Mouse (Mus musculus): ENCODE measurements around the gene Nhlrc3. TPM values are rescaled to one million over a fixed set of nuclear protein-coding genes. Genes with fewer than 3 reads are reported as not detected.

Gene Nhlrc3
- polyA plus RNA-seq (2016; fragmentation: Nextera tagmentation; extraction: Ambion mirVana), result 13.3 and 13.8 TPM in 2 replicates

DNA sequence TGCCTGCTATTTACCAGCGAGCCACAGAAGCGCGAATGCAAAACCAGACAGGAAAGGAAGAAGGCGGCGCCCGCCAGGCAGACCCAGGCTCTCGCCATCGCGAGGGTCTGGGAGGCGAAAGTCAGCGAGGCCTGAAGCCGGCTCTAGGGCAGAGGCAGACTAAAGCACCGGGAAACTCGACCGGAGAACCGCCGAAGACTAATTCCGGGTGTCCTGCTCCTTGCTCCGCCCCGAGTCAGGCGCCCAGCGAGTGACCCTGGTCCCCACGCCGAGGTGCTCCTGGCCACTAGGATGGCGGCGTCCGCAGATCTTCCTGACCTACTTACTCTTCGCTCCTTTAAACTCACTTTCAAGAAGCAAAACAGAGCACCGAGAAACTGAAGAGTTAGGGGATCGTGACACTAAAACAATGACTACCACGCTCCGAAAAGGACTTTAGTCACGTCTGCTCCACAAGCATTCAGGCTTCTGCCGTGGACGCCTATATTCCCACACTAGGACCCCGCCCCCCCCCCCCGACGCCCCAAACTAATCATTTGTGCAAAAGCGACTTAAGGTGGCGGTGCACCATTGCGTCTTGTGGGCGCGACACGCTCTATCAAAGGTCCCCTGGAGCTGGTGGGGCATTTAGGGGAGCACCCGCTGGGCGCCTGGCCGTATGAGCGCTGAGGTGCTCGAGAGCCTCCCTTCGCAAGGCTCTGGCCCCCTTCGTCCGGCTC is at the start of gene Nhlrc3, which contains the start of gene Proser1:
TSS of gene Nhlrc3 (minus strand) at position 287 of the 719 bp plus-strand sequence.
TSS of gene Proser1 (plus strand) at position 621 of the 719 bp plus-strand sequence.
- H3K4me3 ChIP-seq (replicated peaks), result peak within 1 kb of the TSS; percentile 87
- H3K4me2 ChIP-seq, result peak within 1 kb of the TSS; percentile 70
- ATAC-seq (ENCODE audit: low FRiP score), result peak; percentile 98
- under 1% methylated on average over 51 of the region's 52 CpGs for WGBS
- H3K27me3 ChIP-seq, result no peaks in the 10 kb centered on the region
- H3K9ac ChIP-seq, result peak within 1 kb of the TSS; percentile 86
- peaks cover 40% of the 10 kb centered on the region for H3K4me1 ChIP-seq
- H3K27ac ChIP-seq, result peak within 1 kb of the TSS; percentile 85
- peaks cover 14% of the 10 kb centered on the region for H3K36me3 ChIP-seq (replicated peaks)
- H3K9me3 ChIP-seq, result no peaks in the 10 kb centered on the region

- WGBS, result 73% methylated on average over 6 of the region's 6 CpGs
- Histone ChIP-seq H3K9me3 (no peaks in the 10 kb centered on the region), H3K27me3 (no peaks in the 10 kb centered on the region), H3K4me1 (no peaks in the 10 kb centered on the region), H3K4me3 (replicated peaks) (no peak overlapping the region), H3K4me2 (no peak overlapping the region), H3K27ac (no peak overlapping the region), H3K36me3 (replicated peaks) (no peaks in the 10 kb centered on the region), H3K9ac (no peak overlapping the region)
- no peak for ATAC-seq (ENCODE audit: low FRiP score)
These were observed 39.3 kb upstream of the Nhlrc3 start for GRCm38 (mm10) chr3:53502428-53502827.

DNA sequence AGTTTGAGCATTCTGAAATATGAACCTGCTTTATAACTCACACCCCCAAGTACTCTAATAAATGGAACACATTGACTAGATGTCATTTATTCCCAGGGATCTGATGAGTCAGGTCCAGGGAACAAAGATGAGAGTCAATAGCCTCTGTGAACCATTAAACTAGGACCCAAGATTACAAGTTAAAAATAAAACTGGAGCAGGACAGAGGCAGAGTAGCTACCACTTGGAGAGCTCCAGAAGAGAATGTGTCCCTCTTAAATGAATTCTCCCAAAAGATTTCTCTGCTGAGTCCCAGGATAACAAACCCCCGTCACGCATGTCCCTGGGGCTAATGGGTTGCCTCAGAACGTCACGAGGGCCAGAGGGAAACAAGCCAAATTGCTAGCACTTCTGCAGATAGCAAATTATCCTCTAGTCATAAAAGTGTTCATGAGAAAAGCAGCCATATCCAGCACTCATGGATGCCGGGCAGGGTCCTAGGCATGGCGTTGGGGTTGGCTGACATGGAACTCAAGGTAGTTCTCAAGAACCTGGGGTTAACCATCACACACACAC is 35.3 kb upstream of the Nhlrc3 start:
- WGBS, result 90% methylated on average over 6 of the region's 6 CpGs
- no peaks in the 10 kb centered on the region for H3K9me3 ChIP-seq
- no peak overlapping the region for H3K9ac ChIP-seq
- no peak overlapping the region for H3K4me3 ChIP-seq (replicated peaks)
- H3K27me3 ChIP-seq, result no peaks in the 10 kb centered on the region
- H3K4me1 ChIP-seq, result no peaks in the 10 kb centered on the region
- H3K27ac ChIP-seq, result no peak overlapping the region
- H3K4me2 ChIP-seq, result no peak overlapping the region
- no peaks in the 10 kb centered on the region for H3K36me3 ChIP-seq (replicated peaks)
- ATAC-seq (ENCODE audit: low FRiP score), result no peak

DNA sequence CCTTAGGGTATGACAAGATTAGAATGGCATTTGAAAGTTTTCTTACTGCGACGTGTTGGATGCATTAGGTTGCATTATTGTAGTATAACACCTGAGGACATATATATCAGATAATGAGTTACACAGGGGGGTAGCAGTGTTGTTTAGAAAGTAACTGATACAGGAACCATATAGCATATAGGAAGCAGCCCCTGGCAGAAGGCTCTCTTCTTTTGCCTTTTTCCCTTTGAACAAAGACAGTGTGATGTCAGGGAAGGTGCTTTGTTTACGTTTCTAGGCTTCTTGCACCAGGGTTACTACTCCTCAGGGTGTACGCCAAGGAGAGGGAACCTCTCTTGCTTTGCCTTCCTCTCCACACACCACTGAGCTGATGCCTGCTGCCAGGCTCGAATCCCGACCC is 25.2 kb upstream of the Nhlrc3 start, which contains the start of gene Stoml3:
TSS of gene Stoml3 (plus strand) at position 301 of the 400 bp plus-strand sequence.
- no peak for ATAC-seq (ENCODE audit: low FRiP score)
- no peaks in the 10 kb centered on the region for H3K36me3 ChIP-seq (replicated peaks)
- 73% methylated on average over 6 of the region's 6 CpGs for WGBS
- no peak within 1 kb of the TSS for H3K27ac ChIP-seq
- H3K27me3 ChIP-seq, result no peaks in the 10 kb centered on the region
- H3K4me2 ChIP-seq, result no peak within 1 kb of the TSS
- no peaks in the 10 kb centered on the region for H3K9me3 ChIP-seq
- H3K9ac ChIP-seq, result no peak within 1 kb of the TSS
- H3K4me1 ChIP-seq, result no peaks in the 10 kb centered on the region
- no peak within 1 kb of the TSS for H3K4me3 ChIP-seq (replicated peaks)

DNA sequence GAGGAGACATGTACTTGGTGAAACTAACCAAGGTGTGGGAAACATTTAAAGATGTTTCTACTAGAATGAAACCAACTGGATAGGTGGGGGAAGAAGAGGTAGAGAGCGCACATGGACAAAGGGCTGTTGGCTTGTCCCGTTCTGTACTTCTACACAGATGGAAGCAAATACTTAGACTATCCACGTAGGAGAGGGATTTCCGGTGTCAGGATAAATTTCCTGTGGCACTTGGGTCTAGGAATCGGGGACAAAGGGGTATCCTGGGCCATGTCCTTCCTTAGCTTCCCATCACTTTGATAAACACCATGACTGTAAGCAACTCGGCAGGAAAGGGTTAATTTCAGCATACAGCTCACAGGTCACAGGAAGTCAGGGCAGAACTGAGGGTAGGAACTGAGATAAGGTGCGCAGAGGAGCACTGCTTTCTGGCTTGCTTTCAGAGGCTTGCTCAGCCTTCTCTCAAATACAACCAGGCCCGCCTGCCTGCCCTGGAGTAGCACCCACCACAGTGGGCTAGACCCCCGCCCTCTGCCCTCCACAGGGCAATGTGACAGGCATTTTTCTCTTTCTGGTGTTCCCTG is 24.0 kb upstream of the Nhlrc3 start:
- no peaks in the 10 kb centered on the region for H3K27me3 ChIP-seq
- peaks cover 7% of the 10 kb centered on the region for H3K36me3 ChIP-seq (replicated peaks)
- no peaks in the 10 kb centered on the region for H3K9me3 ChIP-seq
- no peak overlapping the region for H3K27ac ChIP-seq
- H3K9ac ChIP-seq, result no peak overlapping the region
- no peak overlapping the region for H3K4me2 ChIP-seq
- H3K4me1 ChIP-seq, result no peaks in the 10 kb centered on the region
- no peak overlapping the region for H3K4me3 ChIP-seq (replicated peaks)
- no peak for ATAC-seq (ENCODE audit: low FRiP score)
- WGBS, result 79% methylated on average over 9 of the region's 9 CpGs

GRCm38 (mm10) chr3:53486561-53486960 is 23.4 kb upstream of the Nhlrc3 start:
- WGBS, result 89% methylated on average over 10 of the region's 10 CpGs
- no peak overlapping the region for H3K27ac ChIP-seq
- no peak overlapping the region for H3K4me2 ChIP-seq
- H3K9ac ChIP-seq, result no peak overlapping the region
- H3K4me1 ChIP-seq, result no peaks in the 10 kb centered on the region
- H3K27me3 ChIP-seq, result no peaks in the 10 kb centered on the region
- H3K36me3 ChIP-seq (replicated peaks), result peaks cover 12% of the 10 kb centered on the region
- no peaks in the 10 kb centered on the region for H3K9me3 ChIP-seq
- H3K4me3 ChIP-seq (replicated peaks), result no peak overlapping the region
- no peak for ATAC-seq (ENCODE audit: low FRiP score)

- no peaks in the 10 kb centered on the region for H3K4me1 ChIP-seq
- 92% methylated on average over 8 of the region's 8 CpGs for WGBS
- H3K4me2 ChIP-seq, result no peak overlapping the region
- H3K9me3 ChIP-seq, result no peaks in the 10 kb centered on the region
- no peak overlapping the region for H3K27ac ChIP-seq
- H3K9ac ChIP-seq, result no peak overlapping the region
- no peak for ATAC-seq (ENCODE audit: low FRiP score)
- H3K27me3 ChIP-seq, result no peaks in the 10 kb centered on the region
- peaks cover 37% of the 10 kb centered on the region for H3K36me3 ChIP-seq (replicated peaks)
- H3K4me3 ChIP-seq (replicated peaks), result no peak overlapping the region
These were observed 20.4 kb upstream of the Nhlrc3 start for GRCm38 (mm10) chr3:53483414-53484059.

GRCm38 (mm10) chr3:53478419-53479046 is 15.4 kb upstream of the Nhlrc3 start:
- H3K9ac ChIP-seq, result no peak overlapping the region
- no peaks in the 10 kb centered on the region for H3K4me1 ChIP-seq
- H3K9me3 ChIP-seq, result no peaks in the 10 kb centered on the region
- H3K27ac ChIP-seq, result no peak overlapping the region
- H3K36me3 ChIP-seq (replicated peaks), result peaks cover 81% of the 10 kb centered on the region
- H3K4me2 ChIP-seq, result no peak overlapping the region
- 97% methylated on average over 30 of the region's 30 CpGs for WGBS
- ATAC-seq (ENCODE audit: low FRiP score), result peak; percentile 57; the same call in 1 of the 2 replicates
- H3K27me3 ChIP-seq, result no peaks in the 10 kb centered on the region
- H3K4me3 ChIP-seq (replicated peaks), result no peak overlapping the region

GRCm38 (mm10) chr3:53477468-53477867 is 14.3 kb upstream of the Nhlrc3 start:
- WGBS, result 95% methylated on average over 17 of the region's 17 CpGs

GRCm38 (mm10) chr3:53475889-53476288 is 12.8 kb upstream of the Nhlrc3 start:
- H3K4me1 ChIP-seq, result no peaks in the 10 kb centered on the region
- H3K9ac ChIP-seq, result no peak overlapping the region
- no peak overlapping the region for H3K4me3 ChIP-seq (replicated peaks)
- 0 out of 2 replicates have a peak, but pooled peaks have one; percentile 37 for ATAC-seq (ENCODE audit: low FRiP score)
- no peaks in the 10 kb centered on the region for H3K27me3 ChIP-seq
- H3K27ac ChIP-seq, result no peak overlapping the region
- peaks cover 88% of the 10 kb centered on the region for H3K36me3 ChIP-seq (replicated peaks)
- H3K4me2 ChIP-seq, result no peak overlapping the region
- no peaks in the 10 kb centered on the region for H3K9me3 ChIP-seq
- WGBS, result 76% methylated on average over 6 of the region's 6 CpGs

More at GRCm38 (mm10) chr3:53477468-53477867, 14.3 kb upstream of the Nhlrc3 start:
- Histone ChIP-seq H3K36me3 (replicated peaks) (peaks cover 88% of the 10 kb centered on the region), H3K27me3 (no peaks in the 10 kb centered on the region), H3K9me3 (no peaks in the 10 kb centered on the region), H3K4me3 (replicated peaks) (no peak overlapping the region), H3K4me2 (no peak overlapping the region), H3K9ac (no peak overlapping the region), H3K27ac (no peak overlapping the region), H3K4me1 (no peaks in the 10 kb centered on the region)
- 0 out of 2 replicates have a peak, but pooled peaks have one; percentile 15 for ATAC-seq (ENCODE audit: low FRiP score)

DNA sequence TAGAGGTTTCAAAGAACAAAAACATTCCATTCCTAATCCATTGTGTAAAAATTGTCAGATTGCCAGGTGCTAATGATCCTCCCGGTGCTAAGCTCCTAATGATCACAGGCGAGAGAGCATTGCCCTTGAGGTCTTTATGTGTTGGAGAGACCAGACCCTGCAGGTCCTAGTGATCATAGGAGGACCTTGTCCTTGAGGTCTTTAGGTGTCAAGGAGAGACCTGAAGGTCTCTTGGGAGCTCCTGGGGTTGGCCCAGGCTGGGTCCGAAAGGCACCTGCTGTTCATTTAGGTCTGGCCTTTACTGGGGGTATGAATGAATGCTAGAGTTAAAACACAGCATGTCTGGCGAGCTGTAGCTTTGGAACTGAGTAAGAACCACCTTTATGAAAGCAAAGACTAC is 11.0 kb upstream of the Nhlrc3 start:
- H3K4me1 ChIP-seq, result peaks cover under 1% of the 10 kb centered on the region; the same call in 1 of the 2 replicates
- H3K27ac ChIP-seq, result no peak overlapping the region
- no peak for ATAC-seq (ENCODE audit: low FRiP score)
- H3K9ac ChIP-seq, result no peak overlapping the region
- H3K4me2 ChIP-seq, result no peak overlapping the region
- no peak overlapping the region for H3K4me3 ChIP-seq (replicated peaks)
- WGBS, result 71% methylated on average over 4 of the region's 4 CpGs
- H3K36me3 ChIP-seq (replicated peaks), result peaks cover 80% of the 10 kb centered on the region
- H3K27me3 ChIP-seq, result no peaks in the 10 kb centered on the region
- no peaks in the 10 kb centered on the region for H3K9me3 ChIP-seq

DNA sequence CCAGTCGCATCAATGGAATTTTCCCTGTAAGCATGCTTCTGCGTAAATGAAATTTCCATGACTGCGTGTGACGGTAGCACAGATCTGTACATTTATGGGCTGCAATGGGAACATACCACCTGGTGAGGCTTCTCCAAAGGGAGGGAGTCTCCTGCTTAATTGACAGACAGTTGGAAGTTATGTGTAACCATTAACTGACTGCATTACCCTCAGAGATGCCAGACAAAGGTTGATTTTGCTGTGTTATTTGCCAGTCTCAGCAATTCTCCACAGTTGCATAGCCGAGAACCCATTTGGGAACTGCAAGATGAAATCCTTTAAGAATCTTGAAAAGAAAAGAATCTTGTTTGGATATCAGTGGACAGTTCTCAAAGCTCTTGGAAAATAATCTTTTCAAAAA is 8.9 kb upstream of the Nhlrc3 start:
- H3K4me3 ChIP-seq (replicated peaks), result no peak overlapping the region
- H3K4me1 ChIP-seq, result peaks cover 14% of the 10 kb centered on the region
- H3K27me3 ChIP-seq, result no peaks in the 10 kb centered on the region
- no peak for ATAC-seq (ENCODE audit: low FRiP score)
- 94% methylated on average over 5 of the region's 5 CpGs for WGBS
- H3K27ac ChIP-seq, result no peak overlapping the region
- H3K36me3 ChIP-seq (replicated peaks), result peaks cover 64% of the 10 kb centered on the region
- no peak overlapping the region for H3K9ac ChIP-seq
- H3K9me3 ChIP-seq, result no peaks in the 10 kb centered on the region
- no peak overlapping the region for H3K4me2 ChIP-seq

All from forebrain, embryonic 12.5 days (tissue).